14 mouse cellular contexts compared by ENCODE assay signal in genomic region chr7:84335766-84336579, GRCm38 (mm10).
DNase-seq lines count a peak whose midpoint lies in the region; ATAC-seq and TF ChIP-seq lines count a peak whose summit lies in the region.
"Had no signal": no experiment of that assay in that cellular context is flagged by ENCODE, and none has a peak within 500 bp of the region (broad histone marks: within the 10 kb centered on the region; RNA-seq: fewer than 3 reads in every experiment).

No protein-coding gene starts in this region.

- peaks cover 34% of the 10 kb centered on the region for H3K4me1 ChIP-seq in forebrain, embryonic 13.5 days
- 0 out of 2 replicates have a peak, but pooled peaks cover 2% of the 10 kb centered on the region for H3K4me1 ChIP-seq in forebrain, embryonic 11.5 days (replicated peaks; ENCODE audit: control insufficient read depth, insufficient read depth, low read length)
- H3K4me1 ChIP-seq in hindbrain, postnatal 0 days (ENCODE audit: insufficient read depth, low read length) = peaks cover 7% of the 10 kb centered on the region; the same call in 1 of the 2 replicates
- peaks cover 41% of the 10 kb centered on the region for H3K4me1 ChIP-seq in hindbrain, embryonic 13.5 days (replicated peaks)
- peaks cover 20% of the 10 kb centered on the region for H3K4me1 ChIP-seq in lung, embryonic 16.5 days (replicated peaks; ENCODE audit: control insufficient read depth, insufficient read depth, low read length)

- no peak overlapping the region for H3K9ac ChIP-seq in forebrain, embryonic 13.5 days
- no peak overlapping the region for H3K9ac ChIP-seq in forebrain, embryonic 11.5 days (ENCODE audit: low read length)
- no peak overlapping the region for H3K9ac ChIP-seq in hindbrain, postnatal 0 days (replicated peaks; ENCODE audit: low read length)
- H3K9ac ChIP-seq in hindbrain, embryonic 13.5 days = no peak overlapping the region
- no peak overlapping the region for H3K9ac ChIP-seq in lung, embryonic 16.5 days (ENCODE audit: low read length)
- H3K9ac ChIP-seq: hindbrain, embryonic 14.5 days had no signal

- H3K9me3 ChIP-seq in forebrain, embryonic 13.5 days (replicated peaks) = no peaks in the 10 kb centered on the region
- no peaks in the 10 kb centered on the region for H3K9me3 ChIP-seq in forebrain, embryonic 11.5 days (ENCODE audit: control insufficient read depth, low read length)
- H3K9me3 ChIP-seq in hindbrain, postnatal 0 days (ENCODE audit: low read length) = no peaks in the 10 kb centered on the region
- H3K9me3 ChIP-seq in hindbrain, embryonic 13.5 days = no peaks in the 10 kb centered on the region
- no peaks in the 10 kb centered on the region for H3K9me3 ChIP-seq in lung, embryonic 16.5 days (ENCODE audit: control insufficient read depth, low read length)

- 75% methylated on average over 6 of the region's 6 CpGs for WGBS in forebrain, embryonic 13.5 days
- WGBS in forebrain, embryonic 11.5 days = 82% methylated on average over 6 of the region's 6 CpGs
- 72% methylated on average over 6 of the region's 6 CpGs for WGBS in hindbrain, postnatal 0 days
- 80% methylated on average over 6 of the region's 6 CpGs for WGBS in hindbrain, embryonic 13.5 days
- 34% methylated on average over 6 of the region's 6 CpGs for WGBS in lung, embryonic 16.5 days

- H3K4me2 ChIP-seq in forebrain, embryonic 13.5 days = no peak overlapping the region
- H3K4me2 ChIP-seq in forebrain, embryonic 11.5 days (ENCODE audit: low read depth, low read length, severe bottlenecking) = no peak overlapping the region
- no peak overlapping the region for H3K4me2 ChIP-seq in hindbrain, postnatal 0 days (ENCODE audit: low read depth, low read length)
- H3K4me2 ChIP-seq in hindbrain, embryonic 13.5 days = no peak overlapping the region
- H3K4me2 ChIP-seq in lung, embryonic 16.5 days (ENCODE audit: low read depth, low read length) = no peak overlapping the region
- H3K4me2 ChIP-seq: hindbrain, embryonic 14.5 days had no signal

- no peak for ATAC-seq in forebrain, embryonic 13.5 days
- no peak for ATAC-seq in forebrain, embryonic 11.5 days (replicated peaks; ENCODE audit: low FRiP score)
- no peak for ATAC-seq in hindbrain, postnatal 0 days
- no peak for ATAC-seq in hindbrain, embryonic 13.5 days (ENCODE audit: low FRiP score)
- peak; percentile 52 for ATAC-seq in lung, embryonic 16.5 days (ENCODE audit: low read depth)

- no peak for TF ChIP-seq CTCF in hindbrain, postnatal 0 days (IDR thresholded peaks at IDR 0.05; ENCODE audit: low read depth)

- H3K36me3 ChIP-seq in forebrain, embryonic 13.5 days (ENCODE audit: poor library complexity, severe bottlenecking) = peaks cover 35% of the 10 kb centered on the region
- no peaks in the 10 kb centered on the region for H3K36me3 ChIP-seq in forebrain, embryonic 11.5 days (ENCODE audit: control insufficient read depth, insufficient read depth, low read length)
- H3K36me3 ChIP-seq in hindbrain, postnatal 0 days (ENCODE audit: insufficient read depth, low read length) = no peaks in the 10 kb centered on the region; the same call in 1 of the 2 replicates
- peaks cover 22% of the 10 kb centered on the region for H3K36me3 ChIP-seq in hindbrain, embryonic 13.5 days
- no peaks in the 10 kb centered on the region for H3K36me3 ChIP-seq in lung, embryonic 16.5 days (ENCODE audit: control insufficient read depth, insufficient read depth, low read length)

- no peaks in the 10 kb centered on the region for H3K27me3 ChIP-seq in forebrain, embryonic 13.5 days
- no peaks in the 10 kb centered on the region for H3K27me3 ChIP-seq in forebrain, embryonic 11.5 days (ENCODE audit: control insufficient read depth, insufficient read depth, low read length)
- H3K27me3 ChIP-seq in hindbrain, postnatal 0 days (ENCODE audit: insufficient read depth, low read length) = no peaks in the 10 kb centered on the region
- no peaks in the 10 kb centered on the region for H3K27me3 ChIP-seq in hindbrain, embryonic 13.5 days
- H3K27me3 ChIP-seq in lung, embryonic 16.5 days (ENCODE audit: control insufficient read depth, insufficient read depth, low read depth, low read length) = no peaks in the 10 kb centered on the region

- no peak for DNase-seq in forebrain, embryonic 11.5 days (ENCODE audit: low spot score)
- no peak for DNase-seq in hindbrain, postnatal 0 days (ENCODE audit: low spot score)
- peak; percentile 91 for DNase-seq in NIH3T3 (ENCODE audit: low read depth)
- DNase-seq in urinary bladder, postnatal 4 days (ENCODE audit: low spot score in 2 of 2) = no peak
- DNase-seq in right cerebral cortex, adult 2 months (ENCODE audit: low spot score in 2 of 2) = no peak
- DNase-seq: cerebellum, postnatal 14 days; kidney, adult 9 months; left cerebral cortex, postnatal 4 days had no signal

- H3K27ac ChIP-seq in forebrain, embryonic 13.5 days = peak overlapping the region; percentile 42; the same call in 1 of the 2 replicates
- H3K27ac ChIP-seq in forebrain, embryonic 11.5 days (ENCODE audit: low read depth, low read length) = no peak overlapping the region
- H3K27ac ChIP-seq in hindbrain, postnatal 0 days = 0 out of 2 replicates have a peak overlapping the region, but pooled peaks have one; percentile 7
- no peak overlapping the region; the same call in 1 of the 2 replicates for H3K27ac ChIP-seq in hindbrain, embryonic 13.5 days
- peak overlapping the region; percentile 83 for H3K27ac ChIP-seq in lung, embryonic 16.5 days (ENCODE audit: low read length)
- H3K27ac ChIP-seq: hindbrain, embryonic 14.5 days; macrophage had no signal

- H3K4me3 ChIP-seq in forebrain, embryonic 13.5 days = no peak overlapping the region
- H3K4me3 ChIP-seq in forebrain, embryonic 11.5 days (ENCODE audit: low read depth, low read length) = no peak overlapping the region
- H3K4me3 ChIP-seq in hindbrain, postnatal 0 days (ENCODE audit: low read length) = no peak overlapping the region
- no peak overlapping the region for H3K4me3 ChIP-seq in hindbrain, embryonic 13.5 days
- H3K4me3 ChIP-seq in lung, embryonic 16.5 days (ENCODE audit: low read length) = no peak overlapping the region
- H3K4me3 ChIP-seq: erythroblast, embryonic 14.5 days had no signal

Comparison
In these comparisons a context has a peak if more than half of its experiments do, and no peak if none do; other contexts are left out.
1. H3K27ac ChIP-seq: peak in forebrain, embryonic 13.5 days (single experiment), hindbrain, postnatal 0 days (single experiment) and lung, embryonic 16.5 days (single experiment); none in forebrain, embryonic 11.5 days (single experiment) and hindbrain, embryonic 13.5 days (single experiment).